Mouse (Mus musculus): Measurements from ENCODE around the gene 1190002N15Rik. TPM values are rescaled to one million over a fixed set of nuclear protein-coding genes. Genes with fewer than 3 reads are reported as not detected.

1190002N15Rik gene
- polyA plus RNA-seq, 1 experiment from 2014 or later, result 38.7 TPM

DNA sequence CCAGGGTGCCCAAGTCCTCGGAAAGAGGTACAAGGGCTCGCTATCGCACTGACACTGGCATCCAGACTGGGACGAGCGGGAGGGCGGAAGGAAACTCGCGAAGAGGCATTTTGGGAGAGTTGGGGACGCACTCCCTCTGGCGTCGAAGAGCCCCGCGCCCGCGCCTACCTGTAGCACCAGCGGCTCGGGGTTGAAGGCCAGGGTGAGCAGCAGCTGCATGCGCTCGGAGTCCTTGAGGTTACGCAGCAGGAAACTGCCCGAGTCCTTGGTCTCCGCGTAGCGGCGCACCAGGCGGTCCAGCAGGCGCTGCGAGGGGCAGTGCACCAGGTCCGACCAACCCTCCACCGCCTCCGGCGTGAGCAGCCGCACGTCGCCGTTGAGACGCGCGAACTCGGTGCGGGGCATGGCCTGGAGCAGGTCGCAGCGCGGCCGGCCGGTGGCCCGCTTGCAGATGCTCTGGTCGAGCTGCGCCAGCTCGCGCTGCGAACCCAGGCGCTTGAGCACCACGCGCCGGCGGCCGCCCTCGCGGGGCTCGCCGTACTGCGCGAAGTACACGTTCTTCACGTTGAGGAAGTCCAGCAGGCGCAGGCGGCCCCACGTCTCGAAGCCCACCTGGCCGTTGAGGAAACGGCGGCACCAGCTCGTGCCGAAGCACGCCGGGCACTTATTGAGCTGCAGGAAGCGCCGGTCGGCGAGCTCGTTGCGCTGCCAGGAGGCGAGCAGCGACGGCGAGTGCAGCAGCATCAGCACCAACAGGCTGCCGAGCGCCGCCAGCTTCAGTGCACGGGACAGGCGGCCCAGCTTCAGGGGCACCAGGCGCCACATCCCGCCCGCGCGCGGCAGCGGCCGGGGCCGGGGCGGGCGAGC is 597 bp downstream of the 1190002N15Rik start:
- no peaks in the 10 kb centered on the region for H3K4me1 ChIP-seq (ENCODE audit: control insufficient read depth, insufficient read depth, low read length)
- peak; percentile 76 for DNase-seq (ENCODE audit: low spot score)
- peak overlapping the region; percentile 93 for H3K4me2 ChIP-seq (ENCODE audit: low read depth, low read length)
- no peaks in the 10 kb centered on the region for H3K36me3 ChIP-seq (replicated peaks; ENCODE audit: control insufficient read depth, insufficient read depth, low read depth, low read length)
- H3K9me3 ChIP-seq (replicated peaks; ENCODE audit: control insufficient read depth, low read length), result no peaks in the 10 kb centered on the region
- WGBS, result under 1% methylated on average over 97 of the region's 103 CpGs
- H3K9ac ChIP-seq (replicated peaks; ENCODE audit: low read length), result peak overlapping the region; percentile 75
- H3K27me3 ChIP-seq (ENCODE audit: control insufficient read depth, insufficient read depth, low read length), result no peaks in the 10 kb centered on the region
- peak overlapping the region; percentile 91 for H3K27ac ChIP-seq (replicated peaks; ENCODE audit: low read depth, low read length)
- peak overlapping the region; percentile 64 for H3K4me3 ChIP-seq (ENCODE audit: low read depth, low read length)
- ATAC-seq (replicated peaks; ENCODE audit: insufficient number of reproducible peaks, low FRiP score, low TSS enrichment, low read depth), result peak; percentile 63

DNA sequence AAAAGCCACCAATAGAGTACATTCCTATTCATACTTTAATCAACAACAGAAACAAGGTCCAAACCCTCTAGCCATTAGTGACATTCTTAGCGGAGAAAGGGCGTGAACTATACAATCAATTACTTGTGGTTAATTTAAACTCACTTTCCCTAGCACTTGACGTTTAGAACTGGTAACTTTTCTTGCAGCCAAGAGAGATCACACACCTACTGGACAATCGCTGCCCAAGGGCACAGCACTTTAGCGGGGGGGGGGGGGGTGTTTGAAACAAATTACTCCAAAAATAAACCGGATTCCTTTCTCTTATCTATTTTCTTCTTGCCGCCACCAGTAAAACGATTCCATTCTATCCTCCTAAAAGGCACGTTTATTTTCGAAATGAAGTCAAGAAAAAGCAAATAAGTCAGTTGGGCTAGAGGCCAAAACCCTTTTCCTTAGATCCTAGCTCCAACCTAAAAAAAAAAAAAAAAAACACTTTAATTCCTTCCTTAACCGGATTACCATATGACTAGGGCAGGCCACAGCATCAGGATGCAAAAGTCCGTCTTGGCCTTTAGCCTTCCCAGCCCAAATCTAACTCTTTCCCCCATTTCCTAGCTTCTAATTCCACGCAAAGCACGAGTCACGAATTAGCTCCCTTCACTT is 1.5 kb downstream of the 1190002N15Rik start:
- Histone ChIP-seq H3K4me2 (ENCODE audit: low read depth, low read length) (peak overlapping the region; percentile 93), H3K4me3 (ENCODE audit: low read depth, low read length) (peak overlapping the region; percentile 64), H3K36me3 (replicated peaks; ENCODE audit: control insufficient read depth, insufficient read depth, low read depth, low read length) (no peaks in the 10 kb centered on the region), H3K27me3 (ENCODE audit: control insufficient read depth, insufficient read depth, low read length) (no peaks in the 10 kb centered on the region), H3K27ac (replicated peaks; ENCODE audit: low read depth, low read length) (no peak overlapping the region), H3K9me3 (replicated peaks; ENCODE audit: control insufficient read depth, low read length) (no peaks in the 10 kb centered on the region), H3K4me1 (ENCODE audit: control insufficient read depth, insufficient read depth, low read length) (no peaks in the 10 kb centered on the region), H3K9ac (replicated peaks; ENCODE audit: low read length) (peak overlapping the region; percentile 75)
- ATAC-seq (replicated peaks; ENCODE audit: insufficient number of reproducible peaks, low FRiP score, low TSS enrichment, low read depth), result no peak
- DNase-seq (ENCODE audit: low spot score), result peak; percentile 28
- WGBS, result under 1% methylated on average over 15 of the region's 15 CpGs

DNA sequence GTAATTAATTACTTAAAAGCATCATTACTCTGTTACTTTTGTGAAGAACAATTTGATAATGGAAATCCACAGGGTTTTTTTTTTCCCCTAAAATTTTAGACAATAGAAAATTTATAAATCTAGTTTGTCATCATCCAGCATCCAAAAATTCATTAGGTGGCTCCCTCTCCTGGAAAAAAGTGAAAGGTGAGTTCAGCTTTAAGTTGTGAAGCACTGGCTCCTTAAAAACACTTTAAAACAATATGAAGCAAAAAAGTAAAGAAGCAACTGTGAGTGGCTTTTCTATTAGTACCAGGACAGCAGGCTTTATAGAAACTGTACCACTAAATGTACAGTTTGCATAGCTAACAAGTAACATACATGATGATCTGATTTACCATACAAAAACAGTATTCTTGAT is 3.1 kb downstream of the 1190002N15Rik start:
- H3K4me1 ChIP-seq (ENCODE audit: control insufficient read depth, insufficient read depth, low read length), result no peaks in the 10 kb centered on the region
- no peak overlapping the region for H3K4me2 ChIP-seq (ENCODE audit: low read depth, low read length)
- no peak for ATAC-seq (replicated peaks; ENCODE audit: insufficient number of reproducible peaks, low FRiP score, low TSS enrichment, low read depth)
- no peak for DNase-seq (ENCODE audit: low spot score)
- H3K9me3 ChIP-seq (replicated peaks; ENCODE audit: control insufficient read depth, low read length), result no peaks in the 10 kb centered on the region
- H3K27ac ChIP-seq (replicated peaks; ENCODE audit: low read depth, low read length), result no peak overlapping the region
- no peak overlapping the region for H3K4me3 ChIP-seq (ENCODE audit: low read depth, low read length)
- H3K27me3 ChIP-seq (ENCODE audit: control insufficient read depth, insufficient read depth, low read length), result no peaks in the 10 kb centered on the region
- no peaks in the 10 kb centered on the region for H3K36me3 ChIP-seq (replicated peaks; ENCODE audit: control insufficient read depth, insufficient read depth, low read depth, low read length)
- no peak overlapping the region for H3K9ac ChIP-seq (replicated peaks; ENCODE audit: low read length)

DNA sequence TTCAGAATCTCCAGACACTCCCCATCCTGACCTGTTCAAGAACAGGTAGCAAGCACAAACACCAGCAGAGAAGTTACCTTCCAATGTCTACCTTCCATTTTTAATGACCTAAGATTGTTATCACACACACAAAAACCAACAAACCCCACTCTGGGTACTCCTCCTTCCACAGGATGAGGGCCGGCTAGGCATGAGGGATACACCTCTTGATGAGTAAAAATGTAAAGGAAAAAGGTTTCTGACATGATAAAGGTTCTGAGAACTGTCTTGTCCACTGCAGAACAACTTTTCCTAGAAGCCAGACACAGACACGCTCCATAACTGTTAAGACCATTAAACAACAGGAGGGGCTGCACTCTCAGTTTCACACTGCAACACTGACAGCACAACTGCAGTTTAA is 3.7 kb downstream of the 1190002N15Rik start:
- no peaks in the 10 kb centered on the region for H3K36me3 ChIP-seq (replicated peaks; ENCODE audit: control insufficient read depth, insufficient read depth, low read depth, low read length)
- H3K9me3 ChIP-seq (replicated peaks; ENCODE audit: control insufficient read depth, low read length), result no peaks in the 10 kb centered on the region
- no peak overlapping the region for H3K27ac ChIP-seq (replicated peaks; ENCODE audit: low read depth, low read length)
- no peak overlapping the region for H3K4me3 ChIP-seq (ENCODE audit: low read depth, low read length)
- no peak overlapping the region for H3K4me2 ChIP-seq (ENCODE audit: low read depth, low read length)
- ATAC-seq (replicated peaks; ENCODE audit: insufficient number of reproducible peaks, low FRiP score, low TSS enrichment, low read depth) (no peak), DNase-seq (ENCODE audit: low spot score) (no peak)
- H3K27me3 ChIP-seq (ENCODE audit: control insufficient read depth, insufficient read depth, low read length), result no peaks in the 10 kb centered on the region
- WGBS, result 79% methylated on average over 2 of the region's 2 CpGs
- no peaks in the 10 kb centered on the region for H3K4me1 ChIP-seq (ENCODE audit: control insufficient read depth, insufficient read depth, low read length)
- no peak overlapping the region for H3K9ac ChIP-seq (replicated peaks; ENCODE audit: low read length)

DNA sequence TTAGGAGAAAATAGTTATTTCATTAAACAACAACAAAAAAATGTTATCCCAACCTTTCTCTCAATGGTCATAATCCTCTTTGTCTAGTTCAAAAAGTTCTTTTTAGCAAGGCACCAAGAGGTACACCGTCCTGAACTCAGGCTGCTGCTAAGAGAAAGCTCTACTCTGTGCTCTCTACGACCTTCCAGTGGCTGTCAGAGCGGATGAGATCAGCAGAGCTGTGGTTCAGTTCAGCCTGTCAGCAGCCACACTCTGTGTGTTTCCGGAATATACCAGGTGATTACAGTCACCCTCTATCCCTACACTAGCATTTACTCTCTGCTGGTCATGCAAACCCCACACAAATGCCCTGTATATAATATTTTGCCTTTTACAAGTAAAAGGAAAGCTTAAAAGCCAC is 4.2 kb downstream of the 1190002N15Rik start:
- 29% methylated on average over 4 of the region's 4 CpGs for WGBS
- no peaks in the 10 kb centered on the region for H3K36me3 ChIP-seq (replicated peaks; ENCODE audit: control insufficient read depth, insufficient read depth, low read depth, low read length)
- H3K27me3 ChIP-seq (ENCODE audit: control insufficient read depth, insufficient read depth, low read length), result no peaks in the 10 kb centered on the region
- no peak overlapping the region for H3K9ac ChIP-seq (replicated peaks; ENCODE audit: low read length)
- H3K4me3 ChIP-seq (ENCODE audit: low read depth, low read length), result no peak overlapping the region
- no peak for ATAC-seq (replicated peaks; ENCODE audit: insufficient number of reproducible peaks, low FRiP score, low TSS enrichment, low read depth)
- H3K9me3 ChIP-seq (replicated peaks; ENCODE audit: control insufficient read depth, low read length), result no peaks in the 10 kb centered on the region
- no peak overlapping the region for H3K4me2 ChIP-seq (ENCODE audit: low read depth, low read length)
- H3K27ac ChIP-seq (replicated peaks; ENCODE audit: low read depth, low read length), result no peak overlapping the region
- DNase-seq (ENCODE audit: low spot score), result no peak
- no peaks in the 10 kb centered on the region for H3K4me1 ChIP-seq (ENCODE audit: control insufficient read depth, insufficient read depth, low read length)

DNA sequence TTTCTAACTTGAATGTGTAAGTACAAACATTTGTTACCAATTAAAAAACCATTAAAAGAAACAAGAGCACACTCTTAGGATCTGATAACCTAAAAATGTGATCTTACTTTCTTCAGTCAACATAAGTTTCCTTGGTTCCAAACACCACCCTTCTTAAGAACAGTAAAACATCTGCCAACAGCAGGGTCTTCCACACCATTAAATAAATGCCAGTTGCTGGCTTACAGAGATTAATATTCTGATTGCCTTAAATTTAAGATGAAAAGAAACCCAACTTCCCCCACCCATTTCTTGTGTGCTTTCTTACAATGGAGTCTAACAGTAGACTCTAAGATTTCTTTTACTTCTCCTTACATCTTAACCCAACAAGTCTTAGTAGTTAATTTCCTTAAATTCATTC is 7.9 kb downstream of the 1190002N15Rik start:
- no peaks in the 10 kb centered on the region for H3K36me3 ChIP-seq (replicated peaks; ENCODE audit: control insufficient read depth, insufficient read depth, low read depth, low read length)
- H3K9ac ChIP-seq (replicated peaks; ENCODE audit: low read length), result no peak overlapping the region
- no peak overlapping the region for H3K4me3 ChIP-seq (ENCODE audit: low read depth, low read length)
- H3K9me3 ChIP-seq (replicated peaks; ENCODE audit: control insufficient read depth, low read length), result no peaks in the 10 kb centered on the region
- no peak for ATAC-seq (replicated peaks; ENCODE audit: insufficient number of reproducible peaks, low FRiP score, low TSS enrichment, low read depth)
- H3K27me3 ChIP-seq (ENCODE audit: control insufficient read depth, insufficient read depth, low read length), result no peaks in the 10 kb centered on the region
- H3K27ac ChIP-seq (replicated peaks; ENCODE audit: low read depth, low read length), result no peak overlapping the region
- DNase-seq (ENCODE audit: low spot score), result no peak
- H3K4me1 ChIP-seq (ENCODE audit: control insufficient read depth, insufficient read depth, low read length), result no peaks in the 10 kb centered on the region
- no peak overlapping the region for H3K4me2 ChIP-seq (ENCODE audit: low read depth, low read length)

DNA sequence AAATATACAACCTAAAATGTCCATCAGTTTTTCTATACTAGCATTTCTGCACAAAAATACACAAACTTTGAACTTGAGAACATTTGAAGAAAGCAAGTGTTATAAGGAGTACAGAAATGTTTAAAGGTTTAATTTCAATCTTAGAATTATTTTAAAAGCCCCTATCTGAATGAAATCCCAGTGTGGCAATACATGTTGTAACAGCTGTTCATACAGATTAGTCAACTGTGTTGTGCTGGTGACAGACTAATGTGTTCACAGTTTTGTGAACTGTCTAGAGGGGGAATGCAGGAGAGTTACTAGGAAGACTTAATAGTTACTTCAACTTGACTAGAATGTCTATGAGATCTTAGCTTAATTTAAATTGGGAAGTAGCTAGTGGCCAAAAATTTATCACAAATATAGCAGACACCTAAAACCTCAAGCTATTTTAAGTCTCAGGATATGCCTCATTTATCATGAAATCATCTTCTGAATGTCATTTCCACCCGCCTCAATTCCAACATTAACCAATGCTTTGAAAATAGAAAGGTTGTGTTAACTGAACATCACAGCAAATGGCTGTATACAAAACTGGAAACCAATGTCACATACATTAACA is 8.6 kb downstream of the 1190002N15Rik start:
- ATAC-seq (replicated peaks; ENCODE audit: insufficient number of reproducible peaks, low FRiP score, low TSS enrichment, low read depth) (no peak), DNase-seq (ENCODE audit: low spot score) (no peak)
- Histone ChIP-seq H3K27me3 (ENCODE audit: control insufficient read depth, insufficient read depth, low read length) (no peaks in the 10 kb centered on the region), H3K27ac (replicated peaks; ENCODE audit: low read depth, low read length) (no peak overlapping the region), H3K4me2 (ENCODE audit: low read depth, low read length) (no peak overlapping the region), H3K36me3 (replicated peaks; ENCODE audit: control insufficient read depth, insufficient read depth, low read depth, low read length) (no peaks in the 10 kb centered on the region), H3K9ac (replicated peaks; ENCODE audit: low read length) (no peak overlapping the region), H3K9me3 (replicated peaks; ENCODE audit: control insufficient read depth, low read length) (no peaks in the 10 kb centered on the region), H3K4me1 (ENCODE audit: control insufficient read depth, insufficient read depth, low read length) (no peaks in the 10 kb centered on the region), H3K4me3 (ENCODE audit: low read depth, low read length) (no peak overlapping the region)
- 88% methylated on average over 1 of the region's 1 CpGs for WGBS

DNA sequence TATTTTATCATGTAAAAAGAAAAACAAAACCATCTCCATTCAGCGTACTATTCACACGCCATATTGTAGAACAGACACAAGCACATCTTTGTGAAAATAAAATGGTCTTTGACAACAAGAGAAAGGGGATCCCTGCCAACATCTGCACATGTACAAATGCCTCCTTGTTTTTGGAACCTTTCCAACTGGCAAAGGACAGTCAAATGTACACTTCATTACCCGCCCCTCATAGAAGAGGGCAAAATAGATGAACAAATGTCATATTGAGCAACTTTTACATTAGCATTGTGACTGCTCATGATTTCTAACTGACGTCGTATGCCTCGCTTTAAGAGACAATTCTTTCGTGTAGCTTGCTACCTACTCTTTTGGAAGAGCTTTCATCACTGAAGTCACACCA is 11.4 kb downstream of the 1190002N15Rik start:
- no peaks in the 10 kb centered on the region for H3K36me3 ChIP-seq (replicated peaks; ENCODE audit: control insufficient read depth, insufficient read depth, low read depth, low read length)
- no peaks in the 10 kb centered on the region for H3K9me3 ChIP-seq (replicated peaks; ENCODE audit: control insufficient read depth, low read length)
- 69% methylated on average over 7 of the region's 7 CpGs for WGBS
- H3K4me2 ChIP-seq (ENCODE audit: low read depth, low read length), result no peak overlapping the region
- no peak overlapping the region for H3K4me3 ChIP-seq (ENCODE audit: low read depth, low read length)
- H3K4me1 ChIP-seq (ENCODE audit: control insufficient read depth, insufficient read depth, low read length), result no peaks in the 10 kb centered on the region
- H3K27ac ChIP-seq (replicated peaks; ENCODE audit: low read depth, low read length), result no peak overlapping the region
- DNase-seq (ENCODE audit: low spot score) (no peak), ATAC-seq (replicated peaks; ENCODE audit: insufficient number of reproducible peaks, low FRiP score, low TSS enrichment, low read depth) (no peak)
- H3K9ac ChIP-seq (replicated peaks; ENCODE audit: low read length), result no peak overlapping the region
- H3K27me3 ChIP-seq (ENCODE audit: control insufficient read depth, insufficient read depth, low read length), result no peaks in the 10 kb centered on the region
